Mouse (Mus musculus): ENCODE results near the gene Rhbdl1. TPM values are rescaled to one million over a fixed set of nuclear protein-coding genes. Genes with fewer than 3 reads are reported as not detected.
A peak's percentile ranks its signal among the peaks of the same experiment; 100 is the strongest.
"Not testable (repeated sequence)": the region's sequence is repeated elsewhere in the genome, so short reads cannot be mapped to it uniquely, and the experiment has no call there.

Gene Rhbdl1
- polyA plus RNA-seq, 1 experiment = 109 TPM

GRCm38 (mm10) chr17:25874148-25874720 lies 37.1 kb upstream of the Rhbdl1 start:
- peak overlapping the region; percentile 94 for H3K4me3 ChIP-seq (ENCODE audit: insufficient read depth, low read length)
- 0 out of 2 replicates have a peak overlapping the region, but pooled peaks have one; percentile 2 for H3K27ac ChIP-seq (ENCODE audit: insufficient read depth, low read length)
- TF ChIP-seq POLR2A (IDR thresholded peaks at IDR 0.05; ENCODE audit: extremely low read depth, insufficient read depth, low read length) (no peak), CTCF (IDR thresholded peaks at IDR 0.05; ENCODE audit: extremely low read depth, insufficient read depth, low read length) (no peak)
- H3K4me1 ChIP-seq (ENCODE audit: control insufficient read depth, insufficient read depth, low read length) = peaks cover 5% of the 10 kb centered on the region; the same call in 1 of the 2 replicates

- Histone ChIP-seq H3K27ac (ENCODE audit: insufficient read depth, low read length) (no peak overlapping the region), H3K4me3 (ENCODE audit: insufficient read depth, low read length) (no peak overlapping the region; the same call in 1 of the 2 replicates), H3K4me1 (ENCODE audit: control insufficient read depth, insufficient read depth, low read length) (peaks cover 5% of the 10 kb centered on the region; the same call in 1 of the 2 replicates)
- TF ChIP-seq CTCF (IDR thresholded peaks at IDR 0.05; ENCODE audit: extremely low read depth, insufficient read depth, low read length) (no peak), POLR2A (IDR thresholded peaks at IDR 0.05; ENCODE audit: extremely low read depth, insufficient read depth, low read length) (no peak)
Observed at GRCm38 (mm10) chr17:25873405-25874147, 36.5 kb upstream of the Rhbdl1 start.

GRCm38 (mm10) chr17:25872676-25873075 lies 35.6 kb upstream of the Rhbdl1 start:
- peaks cover 5% of the 10 kb centered on the region; the same call in 1 of the 2 replicates for H3K4me1 ChIP-seq (ENCODE audit: control insufficient read depth, insufficient read depth, low read length)
- TF ChIP-seq POLR2A (IDR thresholded peaks at IDR 0.05; ENCODE audit: extremely low read depth, insufficient read depth, low read length) = no peak
- TF ChIP-seq CTCF (IDR thresholded peaks at IDR 0.05; ENCODE audit: extremely low read depth, insufficient read depth, low read length) = no peak
- H3K4me3 ChIP-seq (ENCODE audit: insufficient read depth, low read length) = no peak overlapping the region
- no peak overlapping the region for H3K27ac ChIP-seq (ENCODE audit: insufficient read depth, low read length)

- H3K27ac ChIP-seq (ENCODE audit: insufficient read depth, low read length); H3K4me1 ChIP-seq (ENCODE audit: control insufficient read depth, insufficient read depth, low read length); H3K4me3 ChIP-seq (ENCODE audit: insufficient read depth, low read length): not testable (repeated sequence)
Observed at GRCm38 (mm10) chr17:25871566-25871965, 34.5 kb upstream of the Rhbdl1 start.

- Histone ChIP-seq H3K4me1 (ENCODE audit: control insufficient read depth, insufficient read depth, low read length) (peaks cover 3% of the 10 kb centered on the region; the same call in 1 of the 2 replicates), H3K27ac (ENCODE audit: insufficient read depth, low read length) (no peak overlapping the region), H3K4me3 (ENCODE audit: insufficient read depth, low read length) (no peak overlapping the region)
- TF ChIP-seq CTCF (IDR thresholded peaks at IDR 0.05; ENCODE audit: extremely low read depth, insufficient read depth, low read length) (no peak), POLR2A (IDR thresholded peaks at IDR 0.05; ENCODE audit: extremely low read depth, insufficient read depth, low read length) (no peak)
Observed at GRCm38 (mm10) chr17:25869954-25870353, 32.9 kb upstream of the Rhbdl1 start.

GRCm38 (mm10) chr17:25869498-25869897 lies 32.4 kb upstream of the Rhbdl1 start:
- TF ChIP-seq CTCF (IDR thresholded peaks at IDR 0.05; ENCODE audit: extremely low read depth, insufficient read depth, low read length) (no peak), POLR2A (IDR thresholded peaks at IDR 0.05; ENCODE audit: extremely low read depth, insufficient read depth, low read length) (no peak)
- no peak overlapping the region for H3K27ac ChIP-seq (ENCODE audit: insufficient read depth, low read length)
- no peak overlapping the region for H3K4me3 ChIP-seq (ENCODE audit: insufficient read depth, low read length)
- H3K4me1 ChIP-seq (ENCODE audit: control insufficient read depth, insufficient read depth, low read length) = peaks cover 3% of the 10 kb centered on the region; the same call in 1 of the 2 replicates

- H3K4me3 ChIP-seq (ENCODE audit: insufficient read depth, low read length) = peak within 1 kb of the TSS; percentile 58
- TF ChIP-seq CTCF (IDR thresholded peaks at IDR 0.05; ENCODE audit: extremely low read depth, insufficient read depth, low read length) (no peak), POLR2A (IDR thresholded peaks at IDR 0.05; ENCODE audit: extremely low read depth, insufficient read depth, low read length) (peak; percentile 60; the same call in 1 of the 2 replicates)
- peaks cover 3% of the 10 kb centered on the region; the same call in 1 of the 2 replicates for H3K4me1 ChIP-seq (ENCODE audit: control insufficient read depth, insufficient read depth, low read length)
- H3K27ac ChIP-seq (ENCODE audit: insufficient read depth, low read length) = no peak within 1 kb of the TSS
Observed at GRCm38 (mm10) chr17:25868601-25869191, 31.6 kb upstream of the Rhbdl1 start, which contains the start of gene Mcrip2. Gene Mcrip2, minus strand, starts transcription at chr17:25868764.

- no peak for TF ChIP-seq POLR2A (IDR thresholded peaks at IDR 0.05; ENCODE audit: extremely low read depth, insufficient read depth, low read length)
- no peak for TF ChIP-seq CTCF (IDR thresholded peaks at IDR 0.05; ENCODE audit: extremely low read depth, insufficient read depth, low read length)
- Histone ChIP-seq H3K27ac (ENCODE audit: insufficient read depth, low read length) (no peak overlapping the region), H3K4me3 (ENCODE audit: insufficient read depth, low read length) (peak overlapping the region; percentile 58), H3K4me1 (ENCODE audit: control insufficient read depth, insufficient read depth, low read length) (peaks cover 3% of the 10 kb centered on the region; the same call in 1 of the 2 replicates)
Observed at GRCm38 (mm10) chr17:25867836-25868600, 30.9 kb upstream of the Rhbdl1 start.

GRCm38 (mm10) chr17:25867509-25867835 lies 30.4 kb upstream of the Rhbdl1 start:
- Histone ChIP-seq H3K4me3 (ENCODE audit: insufficient read depth, low read length) (peak overlapping the region; percentile 58), H3K4me1 (ENCODE audit: control insufficient read depth, insufficient read depth, low read length) (peaks cover 3% of the 10 kb centered on the region; the same call in 1 of the 2 replicates), H3K27ac (ENCODE audit: insufficient read depth, low read length) (no peak overlapping the region)
- TF ChIP-seq CTCF (IDR thresholded peaks at IDR 0.05; ENCODE audit: extremely low read depth, insufficient read depth, low read length) = no peak
- no peak for TF ChIP-seq POLR2A (IDR thresholded peaks at IDR 0.05; ENCODE audit: extremely low read depth, insufficient read depth, low read length)

Measured in cortical plate, adult 2 months (tissue).